18 mouse cellular contexts compared by ENCODE assay signal in genomic region chr5:111443636-111444035, GRCm38 (mm10).
"Had no signal": no experiment of that assay in that cellular context is flagged by ENCODE, and none has a peak within 500 bp of the region (broad histone marks: within the 10 kb centered on the region; RNA-seq: fewer than 3 reads in every experiment).

No protein-coding gene starts in this region.

- H3K9ac ChIP-seq: lung, embryonic 14.5 days; midbrain, embryonic 12.5 days; neural tube, embryonic 13.5 days; neural tube, embryonic 15.5 days had no signal

- ATAC-seq: midbrain, embryonic 16.5 days had no signal

- DNase-seq: lung, embryonic 14.5 days; lung, postnatal 10 days; lung, postnatal 4 days; midbrain, embryonic 14.5 days; retina, postnatal 1 day; right cerebral cortex, adult 18-20 months; right cerebral cortex, postnatal 25 days; right cerebral cortex, postnatal 4 days; spleen, adult 18-20 months; thymus, adult 18-20 months; thymus, postnatal 14 days; thymus, postnatal 36 days had no signal

- H3K27me3 ChIP-seq: midbrain, embryonic 12.5 days; neural tube, embryonic 13.5 days; neural tube, embryonic 15.5 days had no signal

- H3K36me3 ChIP-seq: neural tube, embryonic 13.5 days; neural tube, embryonic 15.5 days had no signal

- H3K4me2 ChIP-seq: lung, embryonic 14.5 days; midbrain, embryonic 12.5 days; neural tube, embryonic 13.5 days; neural tube, embryonic 15.5 days had no signal

- H3K4me3 ChIP-seq: midbrain, embryonic 10.5 days; midbrain, embryonic 12.5 days; myocyte; neural tube, embryonic 13.5 days; neural tube, embryonic 15.5 days had no signal

- H3K9me3 ChIP-seq: midbrain, embryonic 10.5 days; midbrain, embryonic 12.5 days; neural tube, embryonic 13.5 days; neural tube, embryonic 15.5 days had no signal

- H3K27ac ChIP-seq: neural tube, embryonic 13.5 days; neural tube, embryonic 15.5 days had no signal
